Mouse (Mus musculus) testis, adult 2 months (tissue): ENCODE measurements around the gene Abcc5.
"Not testable (repeated sequence)": the region's sequence is repeated elsewhere in the genome, so short reads cannot be mapped to it uniquely, and the experiment has no call there.

ENCODE experiments used
- CTCF ChIP-seq: fragments of 200-500 bp; IDR thresholded peaks from 2 replicates; pipeline ENCODE4 v1.5.1; 2012; ENCODE audit warnings: low read depth, mild to moderate bottlenecking, inconsistent platforms, low read length, moderate library complexity; ENCODE audit not compliant: control insufficient read depth, insufficient read depth, insufficient replicate concordance
- POLR2A ChIP-seq: fragments of 200-500 bp; IDR thresholded peaks from 2 replicates; pipeline ENCODE4 v1.6.1; 2012; ENCODE audit warnings: low read depth, mild to moderate bottlenecking, inconsistent platforms, low read length, moderate library complexity; ENCODE audit not compliant: control insufficient read depth

DNA sequence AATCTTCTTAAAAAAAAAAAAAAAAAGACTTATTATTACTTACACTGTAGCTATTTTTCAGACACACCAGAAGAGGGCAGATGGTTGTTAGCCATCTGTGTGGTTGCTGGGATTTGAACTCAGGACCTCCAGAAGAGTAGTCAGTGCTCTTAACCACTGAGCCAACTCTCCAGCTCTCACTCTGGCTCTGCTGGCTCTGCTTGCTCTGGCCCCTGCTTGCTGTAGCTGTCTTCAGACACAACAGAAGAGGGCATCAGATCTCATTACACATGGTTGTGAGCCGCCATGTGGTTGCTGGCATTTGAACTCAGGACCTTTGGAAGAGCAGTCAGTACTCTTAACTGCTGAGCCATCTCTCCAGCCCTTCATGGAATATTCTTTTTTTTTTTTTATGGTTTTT lies 11.9 kb upstream of the Abcc5 start:
- TF ChIP-seq POLR2A, CTCF: not testable (repeated sequence)
